Mouse (Mus musculus) thymus, postnatal 4 days (tissue): Measurements from ENCODE around the gene Adap1.
"Not testable (repeated sequence)": the region's sequence is repeated elsewhere in the genome, so short reads cannot be mapped to it uniquely, and the experiment has no call there.

Experiments used
- DNase-seq: peaks from one replicate; pipeline ENCODE4 v3.0.0; 2021

Gene Adap1

GRCm38 (mm10) chr5:139349713-139350112 lies 24.3 kb upstream of the Adap1 start:
- DNase-seq, result no peak

GRCm38 (mm10) chr5:139347225-139347624 lies 21.8 kb upstream of the Adap1 start:
- DNase-seq, result no peak

- no peak for DNase-seq
Measured at GRCm38 (mm10) chr5:139345364-139345714, 19.9 kb upstream of the Adap1 start.

- DNase-seq, result peak; percentile 99
Measured at GRCm38 (mm10) chr5:139344687-139345363, 19.4 kb upstream of the Adap1 start.

- peak; percentile 93 for DNase-seq
Measured at GRCm38 (mm10) chr5:139344021-139344686, 18.7 kb upstream of the Adap1 start.

GRCm38 (mm10) chr5:139338891-139339290 lies 13.5 kb upstream of the Adap1 start:
- DNase-seq, result no peak

GRCm38 (mm10) chr5:139338403-139338802 lies 13.0 kb upstream of the Adap1 start:
- DNase-seq, result no peak

GRCm38 (mm10) chr5:139337826-139338370 lies 12.5 kb upstream of the Adap1 start:
- DNase-seq, result no peak

GRCm38 (mm10) chr5:139335634-139336033 lies 10.2 kb upstream of the Adap1 start:
- no peak for DNase-seq

- DNase-seq, result not testable (repeated sequence)
Measured at GRCm38 (mm10) chr5:139334394-139334793, 9.0 kb upstream of the Adap1 start.

GRCm38 (mm10) chr5:139333301-139334013 lies 8.0 kb upstream of the Adap1 start:
- no peak for DNase-seq

- no peak for DNase-seq
Measured at GRCm38 (mm10) chr5:139332590-139333272, 7.3 kb upstream of the Adap1 start.

- peak; percentile 87 for DNase-seq
Measured at GRCm38 (mm10) chr5:139331742-139332141, 6.3 kb upstream of the Adap1 start.

GRCm38 (mm10) chr5:139330766-139331165 lies 5.3 kb upstream of the Adap1 start:
- DNase-seq, result no peak

- DNase-seq, result no peak
Measured at GRCm38 (mm10) chr5:139327634-139328020, 2.2 kb upstream of the Adap1 start.

GRCm38 (mm10) chr5:139326986-139327633 lies 1.7 kb upstream of the Adap1 start:
- no peak for DNase-seq

GRCm38 (mm10) chr5:139326111-139326696 lies 782 bp upstream of the Adap1 start:
- DNase-seq, result no peak

- peak; percentile 73 for DNase-seq
Measured at GRCm38 (mm10) chr5:139324691-139325394, 579 bp downstream of the Adap1 start.

GRCm38 (mm10) chr5:139324045-139324491 lies 1.4 kb downstream of the Adap1 start:
- no peak for DNase-seq

GRCm38 (mm10) chr5:139323260-139323924 lies 2.0 kb downstream of the Adap1 start:
- no peak for DNase-seq

GRCm38 (mm10) chr5:139321331-139321730 lies 4.1 kb downstream of the Adap1 start:
- DNase-seq, result no peak
